ENCODE assay signal across 14 mouse cellular contexts in the genomic region with DNA sequence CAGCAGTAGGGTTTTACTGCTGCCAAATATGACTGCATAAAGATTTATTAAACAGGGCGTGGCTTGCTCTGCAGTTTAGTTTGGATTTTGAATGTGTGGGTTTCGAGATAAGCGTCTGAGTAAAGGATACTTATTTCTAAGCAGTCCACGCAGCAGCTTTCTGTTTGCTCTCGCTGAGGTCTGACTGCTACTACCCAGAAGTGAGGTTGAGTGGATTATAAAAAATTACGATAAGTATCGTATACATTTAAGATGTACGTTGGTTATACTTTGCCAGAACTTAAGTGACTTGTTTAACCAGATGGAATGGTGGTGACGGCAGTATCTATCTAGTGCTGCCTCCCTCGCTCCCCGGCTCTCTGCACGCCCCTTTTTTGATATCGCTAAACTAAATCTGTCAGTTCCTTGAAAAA. TPM values are rescaled to one million over a fixed set of nuclear protein-coding genes. Genes with fewer than 3 reads are reported as not detected.
DNase-seq lines count a peak whose midpoint lies in the region; ATAC-seq and TF ChIP-seq lines count a peak whose summit lies in the region.
"Had no signal": no experiment of that assay in that cellular context is flagged by ENCODE, and none has a peak within 500 bp of the region (broad histone marks: within the 10 kb centered on the region; RNA-seq: fewer than 3 reads in every experiment).

No protein-coding gene starts in this region.

- peaks cover 10% of the 10 kb centered on the region for H3K36me3 ChIP-seq in heart, embryonic 16.5 days (ENCODE audit: control insufficient read depth, insufficient read depth)
- H3K36me3 ChIP-seq in heart, adult 2 months (ENCODE audit: control insufficient read depth, insufficient read depth, low read length) = no peaks in the 10 kb centered on the region
- no peaks in the 10 kb centered on the region for H3K36me3 ChIP-seq in intestine, embryonic 15.5 days
- H3K36me3 ChIP-seq in thymus, adult 2 months (ENCODE audit: control insufficient read depth, insufficient read depth, low read length) = 0 out of 2 replicates have a peak, but pooled peaks cover 5% of the 10 kb centered on the region
- no peaks in the 10 kb centered on the region for H3K36me3 ChIP-seq in midbrain, embryonic 15.5 days (replicated peaks)

- intact Hi-C loops in heart, adult 2 months (cut with DNase I) = no loop called here

- DNase-seq in heart, adult 2 months = no peak
- peak; percentile 63 for DNase-seq in MEL-GATA-1-ER (ENCODE audit: extremely low read depth, low read depth)
- DNase-seq in thymus, adult 2 months = no peak
- no peak for DNase-seq in cerebellum, adult 9-11 months
- DNase-seq: cerebellum, adult 11-12 months; gastrocnemius, postnatal 10 days; heart, postnatal 4 days; kidney, adult 8-10 months had no signal

- no peaks in the 10 kb centered on the region for H3K9me3 ChIP-seq in heart, embryonic 16.5 days (replicated peaks; ENCODE audit: control insufficient read depth, low read length)
- no peaks in the 10 kb centered on the region for H3K9me3 ChIP-seq in intestine, embryonic 15.5 days
- no peaks in the 10 kb centered on the region for H3K9me3 ChIP-seq in midbrain, embryonic 15.5 days
- H3K9me3 ChIP-seq: embryonic facial prominence, embryonic 10.5 days; forebrain, embryonic 10.5 days had no signal

- 0 out of 2 replicates have a peak overlapping the region, but pooled peaks have one; percentile 17 for H3K4me3 ChIP-seq in heart, embryonic 16.5 days (ENCODE audit: low read length)
- H3K4me3 ChIP-seq in heart, adult 2 months = no peak overlapping the region
- no peak overlapping the region for H3K4me3 ChIP-seq in intestine, embryonic 15.5 days (replicated peaks)
- no peak overlapping the region for H3K4me3 ChIP-seq in thymus, adult 2 months (ENCODE audit: control insufficient read depth, insufficient read depth, low read length)
- no peak overlapping the region for H3K4me3 ChIP-seq in midbrain, embryonic 15.5 days
- H3K4me3 ChIP-seq: embryonic facial prominence, embryonic 10.5 days; forebrain, embryonic 10.5 days had no signal

- TF ChIP-seq EP300 in heart, adult 2 months (IDR thresholded peaks at IDR 0.05; ENCODE audit: insufficient read depth, low read depth, low read length) = no peak

- TF ChIP-seq POLR2A in heart, adult 2 months (IDR thresholded peaks at IDR 0.05; ENCODE audit: insufficient read depth, low read depth, low read length) = no peak
- TF ChIP-seq POLR2A in thymus, adult 2 months (IDR thresholded peaks at IDR 0.05; ENCODE audit: control insufficient read depth, extremely low read depth, insufficient read depth, low read length, poor library complexity) = no peak

- H3K27ac ChIP-seq in heart, embryonic 16.5 days (ENCODE audit: low read length) = no peak overlapping the region
- H3K27ac ChIP-seq in heart, adult 2 months = no peak overlapping the region
- peak overlapping the region; percentile 32; the same call in 1 of the 2 replicates for H3K27ac ChIP-seq in intestine, embryonic 15.5 days
- no peak overlapping the region for H3K27ac ChIP-seq in thymus, adult 2 months (ENCODE audit: control insufficient read depth, insufficient read depth, low read length)
- H3K27ac ChIP-seq in midbrain, embryonic 15.5 days = no peak overlapping the region
- H3K27ac ChIP-seq: embryonic facial prominence, embryonic 10.5 days; forebrain, embryonic 10.5 days had no signal

- H3K79me2 ChIP-seq in heart, adult 2 months (replicated peaks; ENCODE audit: control insufficient read depth, insufficient read depth, low read length) = peaks cover 4% of the 10 kb centered on the region; the same call in 1 of the 2 replicates

- peaks cover 15% of the 10 kb centered on the region for H3K4me1 ChIP-seq in heart, embryonic 16.5 days (ENCODE audit: control insufficient read depth, insufficient read depth, low read length)
- peaks cover 4% of the 10 kb centered on the region for H3K4me1 ChIP-seq in heart, adult 2 months (ENCODE audit: control insufficient read depth, insufficient read depth, low read length)
- peaks cover 16% of the 10 kb centered on the region for H3K4me1 ChIP-seq in intestine, embryonic 15.5 days (replicated peaks)
- no peaks in the 10 kb centered on the region for H3K4me1 ChIP-seq in thymus, adult 2 months (replicated peaks; ENCODE audit: control insufficient read depth, insufficient read depth, low read length)
- peaks cover 3% of the 10 kb centered on the region; the same call in 1 of the 2 replicates for H3K4me1 ChIP-seq in midbrain, embryonic 15.5 days

- ATAC-seq in heart, embryonic 16.5 days (replicated peaks; ENCODE audit: extremely low read depth, insufficient read depth, low FRiP score) = no peak
- peak; percentile 69 for ATAC-seq in intestine, embryonic 15.5 days
- peak; percentile 82 for ATAC-seq in megakaryocyte progenitor cell, adult 5-6 weeks (replicated peaks; ENCODE audit: poor library complexity)
- ATAC-seq in midbrain, embryonic 15.5 days (replicated peaks) = no peak

- H3K27me3 ChIP-seq in heart, embryonic 16.5 days (ENCODE audit: control insufficient read depth, insufficient read depth, low read length) = no peaks in the 10 kb centered on the region; the same call in 1 of the 2 replicates
- no peaks in the 10 kb centered on the region for H3K27me3 ChIP-seq in heart, adult 2 months (ENCODE audit: control insufficient read depth, insufficient read depth, low read length)
- H3K27me3 ChIP-seq in intestine, embryonic 15.5 days (replicated peaks) = no peaks in the 10 kb centered on the region
- no peaks in the 10 kb centered on the region for H3K27me3 ChIP-seq in thymus, adult 2 months (ENCODE audit: control insufficient read depth, insufficient read depth, low read length)
- H3K27me3 ChIP-seq in midbrain, embryonic 15.5 days (replicated peaks) = no peaks in the 10 kb centered on the region

- WGBS in heart, embryonic 16.5 days = 73% methylated on average over 13 of the region's 13 CpGs
- 73% methylated on average over 13 of the region's 13 CpGs for whole genome bisulfite sequencing in heart, adult 2 months
- WGBS in intestine, embryonic 15.5 days = 33% methylated on average over 13 of the region's 13 CpGs
- WGBS in thymus, adult 2 months = 90% methylated on average over 13 of the region's 13 CpGs
- 94% methylated on average over 13 of the region's 13 CpGs for WGBS in midbrain, embryonic 15.5 days

- TF ChIP-seq CTCF in heart, adult 2 months (IDR thresholded peaks at IDR 0.05) = no peak
- TF ChIP-seq CTCF in thymus, adult 2 months (IDR thresholded peaks at IDR 0.05; ENCODE audit: borderline replicate concordance, control insufficient read depth, extremely low read depth, insufficient read depth, low read length, poor library complexity) = no peak

- H3K9ac ChIP-seq in heart, embryonic 16.5 days (ENCODE audit: low read length) = no peak overlapping the region
- no peak overlapping the region for H3K9ac ChIP-seq in heart, adult 2 months (ENCODE audit: low read depth, low read length)
- H3K9ac ChIP-seq in intestine, embryonic 15.5 days = no peak overlapping the region
- H3K9ac ChIP-seq in midbrain, embryonic 15.5 days = no peak overlapping the region

- peak overlapping the region; percentile 16 for H3K4me2 ChIP-seq in heart, embryonic 16.5 days (ENCODE audit: low read depth, low read length)
- H3K4me2 ChIP-seq in intestine, embryonic 15.5 days (replicated peaks) = peak overlapping the region; percentile 35
- H3K4me2 ChIP-seq in midbrain, embryonic 15.5 days = no peak overlapping the region

RNA-seq across cellular contexts. Expression of gene Itgav, which starts 9.8 kb away (rescaled TPM):
- 34.8 and 43.4 TPM in 2 replicates for polyA plus RNA-seq in heart, embryonic 16.5 days (2015; fragmentation: Nextera tagmentation; extraction: Ambion mirVana)
- total RNA-seq in heart, adult 2 months (2021) = 10 to 100 TPM; 32.9 to 38.5 TPM
- 14.2 and 20.7 TPM in 2 replicates for polyA plus RNA-seq in heart, adult 2 months (2012; rRNA removed)
- 61.3 and 76.7 TPM in 2 replicates for polyA plus RNA-seq in intestine, embryonic 15.5 days (2015; fragmentation: Nextera tagmentation; extraction: Ambion mirVana)
- total RNA-seq in megakaryocyte progenitor cell, adult 5-6 weeks (2015) = 23.4 and 30.9 TPM in 2 replicates
- total RNA-seq in megakaryocyte progenitor cell, adult 5-6 weeks (2017) = 9.5 and 20.9 TPM in 2 replicates
- 25.9 and 70.5 TPM in 2 replicates for polyA plus RNA-seq in thymus, adult 2 months (2012; rRNA removed)
- polyA plus RNA-seq in midbrain, embryonic 15.5 days (2015; fragmentation: Nextera tagmentation; extraction: Ambion mirVana) = 16.1 and 16.9 TPM in 2 replicates

Comparison
In these comparisons a context has a peak if more than half of its experiments do, and no peak if none do; other contexts are left out.
1. ATAC-seq: peak in intestine, embryonic 15.5 days (single experiment) and megakaryocyte progenitor cell, adult 5-6 weeks (single experiment); none in heart, embryonic 16.5 days (single experiment) and midbrain, embryonic 15.5 days (single experiment).